21 mouse cellular contexts compared by ENCODE assay signal in the genomic region with DNA sequence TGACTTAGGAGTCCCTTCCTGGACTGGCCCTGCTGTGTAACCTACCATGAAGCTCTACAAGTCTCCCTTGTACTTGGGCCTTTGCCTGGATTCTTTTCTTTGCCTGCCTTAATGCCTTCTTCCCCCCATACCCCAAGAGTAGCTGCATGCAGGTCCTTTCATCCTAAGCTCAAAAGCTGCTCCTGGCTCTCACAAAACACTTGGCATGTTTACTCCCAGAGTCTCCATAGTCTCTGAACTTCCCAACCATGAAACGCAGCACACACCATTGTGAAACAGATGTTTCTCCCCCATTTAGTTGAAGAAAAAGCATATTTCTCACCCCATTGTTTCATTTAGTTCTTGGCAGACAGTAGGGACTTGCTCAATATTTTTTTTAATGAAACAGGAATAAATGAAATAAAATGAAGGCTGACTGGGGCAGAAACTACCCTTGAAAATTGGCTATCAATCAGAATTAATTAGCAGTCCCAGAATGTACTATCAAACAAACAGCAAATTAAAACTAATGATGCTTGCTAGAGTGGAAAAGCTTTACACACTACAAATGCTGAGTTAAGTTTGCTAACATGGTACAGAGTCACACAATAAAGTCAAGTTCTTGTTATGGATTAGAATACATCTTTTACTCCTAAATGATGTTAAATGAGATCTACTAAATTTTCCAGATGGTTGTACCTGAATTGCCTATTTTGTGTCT.
A peak's percentile ranks its signal among the peaks of the same experiment; 100 is the strongest.
DNase-seq lines count a peak whose midpoint lies in the region; ATAC-seq and TF ChIP-seq lines count a peak whose summit lies in the region.
"Had no signal": no experiment of that assay in that cellular context is flagged by ENCODE, and none has a peak within 500 bp of the region (broad histone marks: within the 10 kb centered on the region; RNA-seq: fewer than 3 reads in every experiment).

No protein-coding gene starts in this region.

- H3K4me3 ChIP-seq in hindbrain, embryonic 13.5 days, result no peak overlapping the region
- H3K4me3 ChIP-seq in hindbrain, embryonic 10.5 days, result no peak overlapping the region
- no peak overlapping the region for H3K4me3 ChIP-seq in lung, postnatal 0 days (ENCODE audit: low read depth, low read length)
- no peak overlapping the region for H3K4me3 ChIP-seq in hindbrain, embryonic 16.5 days (ENCODE audit: low read length)
- H3K4me3 ChIP-seq: gastrocnemius, adult 2 months; heart, embryonic 10.5 days; intestine, embryonic 15.5 days; left cerebral cortex, adult 2 months; limb, embryonic 15.5 days; midbrain, embryonic 10.5 days had no signal

- ATAC-seq in hindbrain, embryonic 13.5 days (ENCODE audit: low FRiP score), result peak; percentile 36; the same call in 1 of the 2 replicates
- peak; percentile 30; the same call in 1 of the 2 replicates for ATAC-seq in lung, postnatal 0 days
- peak; percentile 85 for ATAC-seq in hindbrain, embryonic 16.5 days
- ATAC-seq: intestine, embryonic 15.5 days had no signal

- H3K9ac ChIP-seq in hindbrain, embryonic 13.5 days, result no peak overlapping the region
- no peak overlapping the region for H3K9ac ChIP-seq in lung, postnatal 0 days (replicated peaks; ENCODE audit: low read depth)
- H3K9ac ChIP-seq in hindbrain, embryonic 16.5 days (ENCODE audit: low read depth, low read length), result no peak overlapping the region
- H3K9ac ChIP-seq: intestine, embryonic 15.5 days; limb, embryonic 15.5 days; liver, embryonic 14.5 days had no signal

- H3K4me1 ChIP-seq in hindbrain, embryonic 13.5 days (replicated peaks), result peaks cover 6% of the 10 kb centered on the region; the same call in 1 of the 2 replicates
- H3K4me1 ChIP-seq in hindbrain, embryonic 10.5 days (replicated peaks), result no peaks in the 10 kb centered on the region
- H3K4me1 ChIP-seq in lung, postnatal 0 days (ENCODE audit: insufficient read depth, low read depth, low read length), result no peaks in the 10 kb centered on the region
- no peaks in the 10 kb centered on the region; the same call in 1 of the 2 replicates for H3K4me1 ChIP-seq in hindbrain, embryonic 16.5 days (ENCODE audit: control insufficient read depth, insufficient read depth, low read depth, low read length)
- H3K4me1 ChIP-seq: heart, embryonic 10.5 days; intestine, embryonic 15.5 days; limb, embryonic 15.5 days; midbrain, embryonic 10.5 days had no signal

- 54% methylated on average over 1 of the region's 1 CpGs for WGBS in hindbrain, embryonic 13.5 days
- WGBS in hindbrain, embryonic 10.5 days, result 65% methylated on average over 1 of the region's 1 CpGs
- WGBS in lung, postnatal 0 days, result 67% methylated on average over 1 of the region's 1 CpGs
- 22% methylated on average over 1 of the region's 1 CpGs for WGBS in hindbrain, embryonic 16.5 days

- H3K27me3 ChIP-seq in hindbrain, embryonic 13.5 days, result no peaks in the 10 kb centered on the region
- no peaks in the 10 kb centered on the region for H3K27me3 ChIP-seq in hindbrain, embryonic 10.5 days (ENCODE audit: insufficient read depth, poor library complexity, severe bottlenecking)
- no peaks in the 10 kb centered on the region for H3K27me3 ChIP-seq in lung, postnatal 0 days (replicated peaks; ENCODE audit: insufficient read depth, low read length)
- H3K27me3 ChIP-seq in hindbrain, embryonic 16.5 days (replicated peaks; ENCODE audit: control insufficient read depth, insufficient read depth, low read length), result no peaks in the 10 kb centered on the region
- H3K27me3 ChIP-seq: intestine, embryonic 15.5 days; limb, embryonic 15.5 days had no signal

- TF ChIP-seq CTCF in lung, postnatal 0 days (IDR thresholded peaks at IDR 0.05), result no peak
- TF ChIP-seq CTCF in brain, embryonic 14.5 days (IDR thresholded peaks at IDR 0.05; ENCODE audit: borderline replicate concordance, extremely low read depth, insufficient read depth, insufficient read length), result no peak

- peak; percentile 36; the same call in 1 of the 2 replicates for TF ChIP-seq EP300 in lung, postnatal 0 days (IDR thresholded peaks at IDR 0.05)

- H3K4me2 ChIP-seq in hindbrain, embryonic 13.5 days, result no peak overlapping the region
- H3K4me2 ChIP-seq in lung, postnatal 0 days (replicated peaks; ENCODE audit: low read depth, low read length), result no peak overlapping the region
- no peak overlapping the region for H3K4me2 ChIP-seq in hindbrain, embryonic 16.5 days (ENCODE audit: low read length)
- H3K4me2 ChIP-seq: intestine, embryonic 15.5 days; limb, embryonic 15.5 days had no signal

- no peaks in the 10 kb centered on the region for H3K36me3 ChIP-seq in hindbrain, embryonic 13.5 days
- H3K36me3 ChIP-seq in hindbrain, embryonic 10.5 days, result no peaks in the 10 kb centered on the region
- H3K36me3 ChIP-seq in lung, postnatal 0 days (ENCODE audit: insufficient read depth, low read length), result no peaks in the 10 kb centered on the region
- no peaks in the 10 kb centered on the region for H3K36me3 ChIP-seq in hindbrain, embryonic 16.5 days (ENCODE audit: control insufficient read depth, insufficient read depth, low read length)
- H3K36me3 ChIP-seq: heart, embryonic 10.5 days; intestine, embryonic 15.5 days; limb, embryonic 15.5 days; midbrain, embryonic 10.5 days had no signal

- no peaks in the 10 kb centered on the region for H3K9me3 ChIP-seq in hindbrain, embryonic 13.5 days
- no peaks in the 10 kb centered on the region for H3K9me3 ChIP-seq in hindbrain, embryonic 10.5 days
- H3K9me3 ChIP-seq in lung, postnatal 0 days (ENCODE audit: low read length), result no peaks in the 10 kb centered on the region
- no peaks in the 10 kb centered on the region for H3K9me3 ChIP-seq in hindbrain, embryonic 16.5 days (ENCODE audit: control insufficient read depth, low read length)
- H3K9me3 ChIP-seq: heart, embryonic 10.5 days; intestine, embryonic 15.5 days; limb, embryonic 15.5 days; midbrain, embryonic 10.5 days had no signal

- DNase-seq in hindbrain, embryonic 10.5 days (ENCODE audit: low spot score), result no peak
- DNase-seq in lung, postnatal 0 days (ENCODE audit: low spot score), result peak; percentile 82
- no peak for DNase-seq in lung, postnatal 10 days
- peak; percentile 80 for DNase-seq in brain, embryonic 14.5 days (ENCODE audit: low read depth)
- no peak for DNase-seq in cerebellum, postnatal 36 days
- DNase-seq: adrenal gland, postnatal 25 days; cerebellum, adult 9-10 months; gastrocnemius, adult 2 months; heart, postnatal 4 days; kidney, adult 8-10 months; kidney, postnatal 10 days; right cerebral cortex, postnatal 14 days; spleen, adult 18-20 months had no signal

- TF ChIP-seq POLR2A in brain, embryonic 14.5 days (IDR thresholded peaks at IDR 0.05; ENCODE audit: borderline replicate concordance, extremely low read depth, insufficient read depth, insufficient read length, poor library complexity, severe bottlenecking), result no peak

- H3K27ac ChIP-seq in hindbrain, embryonic 13.5 days, result no peak overlapping the region
- H3K27ac ChIP-seq in hindbrain, embryonic 10.5 days, result no peak overlapping the region
- H3K27ac ChIP-seq in lung, postnatal 0 days (ENCODE audit: low read length), result 0 out of 2 replicates have a peak overlapping the region, but pooled peaks have one; percentile 14
- no peak overlapping the region for H3K27ac ChIP-seq in hindbrain, embryonic 16.5 days (ENCODE audit: low read depth, low read length)
- H3K27ac ChIP-seq: gastrocnemius, adult 2 months; heart, embryonic 10.5 days; intestine, embryonic 15.5 days; left cerebral cortex, adult 2 months; limb, embryonic 15.5 days; liver, embryonic 14.5 days; midbrain, embryonic 10.5 days had no signal

Comparison
In these comparisons a context has a peak if more than half of its experiments do, and no peak if none do; other contexts are left out.
1. DNase-seq: peak in lung, postnatal 0 days (single experiment) and brain, embryonic 14.5 days (single experiment); none in hindbrain, embryonic 10.5 days (single experiment), lung, postnatal 10 days (single experiment) and cerebellum, postnatal 36 days (0 of 2).
2. ATAC-seq: peak in every context shown above with its lines; median percentile 85 in hindbrain, embryonic 16.5 days; 36 in hindbrain, embryonic 13.5 days; 30 in lung, postnatal 0 days.